Comparison of ENCODE assay signal across 8 mouse cellular contexts in the genomic region with DNA sequence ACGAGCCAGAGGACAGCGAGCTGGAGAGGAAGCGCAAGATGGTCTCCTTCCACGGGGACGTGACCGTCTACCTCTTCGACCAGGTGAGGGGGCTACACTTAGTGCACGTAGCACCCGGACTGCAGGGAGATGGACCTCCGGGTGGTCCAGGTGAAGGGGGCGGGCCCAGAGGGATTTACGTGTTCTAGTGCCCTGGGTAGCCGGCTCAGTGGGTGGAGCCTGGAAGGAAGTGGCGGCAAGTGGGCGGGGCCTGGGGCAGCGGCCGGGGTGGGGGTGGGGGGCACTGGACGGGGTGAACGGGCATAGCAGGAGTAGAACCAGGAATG. TPM values are rescaled to one million over a fixed set of nuclear protein-coding genes. Genes with fewer than 3 reads are reported as not detected.
DNase-seq lines count a peak whose midpoint lies in the region; ATAC-seq and TF ChIP-seq lines count a peak whose summit lies in the region.

No protein-coding gene starts in this region.

- peaks cover 51% of the 10 kb centered on the region for H3K4me1 ChIP-seq in liver, embryonic 15.5 days (replicated peaks)

- no peaks in the 10 kb centered on the region for H3K9me3 ChIP-seq in liver, embryonic 15.5 days (replicated peaks)

- no peak for TF ChIP-seq CTCF in layer of hippocampus, adult 2 months (conservative IDR thresholded peaks at IDR 0.05)

- peak overlapping the region; percentile 32; the same call in 1 of the 2 replicates for H3K4me3 ChIP-seq in layer of hippocampus, adult 2 months
- peak overlapping the region; percentile 54 for H3K4me3 ChIP-seq in liver, embryonic 15.5 days (replicated peaks)

- WGBS in liver, embryonic 15.5 days (ENCODE audit: insufficient replicate concordance): under 1% methylated on average over 19 of the region's 19 CpGs

- no peak for DNase-seq in layer of hippocampus, adult 2 months (ENCODE audit: low spot score in 2 of 2)
- DNase-seq in layer of hippocampus, adult 11-12 months (ENCODE audit: low spot score): no peak
- DNase-seq in cerebellum, postnatal 36 days: peak; percentile 28 to 42
- DNase-seq in induced T-regulatory cell, adult 2 months (ENCODE audit: low read depth): peak; percentile 84
- peak; percentile 55 for DNase-seq in splenic B cell, adult 2 months (ENCODE audit: low read depth, low spot score)
- DNase-seq in layer of hippocampus, adult 8-10 months (ENCODE audit: low spot score in 2 of 2): no peak
- no peak for DNase-seq in frontal cortex, postnatal 36 days (ENCODE audit: low spot score in 2 of 2)

- H3K27me3 ChIP-seq in liver, embryonic 15.5 days: peaks cover 74% of the 10 kb centered on the region
- no peaks in the 10 kb centered on the region for H3K27me3 ChIP-seq in splenic B cell, adult 2 months (ENCODE audit: control insufficient read depth, insufficient read depth, low read length, poor library complexity, severe bottlenecking)

- peak overlapping the region; percentile 80 for H3K4me2 ChIP-seq in liver, embryonic 15.5 days

- H3K9ac ChIP-seq in liver, embryonic 15.5 days: no peak overlapping the region

- H3K36me3 ChIP-seq in liver, embryonic 15.5 days (replicated peaks): no peaks in the 10 kb centered on the region
- no peaks in the 10 kb centered on the region for H3K36me3 ChIP-seq in splenic B cell, adult 2 months (ENCODE audit: control insufficient read depth, insufficient read depth, low read length, poor library complexity, severe bottlenecking)

- no peak for ATAC-seq in liver, embryonic 15.5 days (ENCODE audit: insufficient read depth)

- peak overlapping the region; percentile 55; the same call in 1 of the 2 replicates for H3K27ac ChIP-seq in layer of hippocampus, adult 2 months
- H3K27ac ChIP-seq in liver, embryonic 15.5 days (replicated peaks): no peak overlapping the region

RNA-seq across cellular contexts. Expression of a gene that starts 14.0 kb away (rescaled TPM):
- 1 to 10 TPM; 7.1 to 9.7 TPM for total RNA-seq in layer of hippocampus, adult 2 months (2021)
- polyA plus RNA-seq in liver, embryonic 15.5 days (2015; fragmentation: Nextera tagmentation; extraction: Ambion mirVana): 0.07 and 0.22 TPM in 2 replicates
- total RNA-seq in layer of hippocampus, adult 8-10 months (2022): 10 to 100 TPM in 3 of 4 experiments, 1 to 10 TPM in 1; 9.9 to 12.5 (median 11.3) TPM

RNA-seq across cellular contexts. Expression of a gene that starts 14.9 kb away (rescaled TPM):
- 100 to 1,000 TPM; 302 to 329 TPM for total RNA-seq in layer of hippocampus, adult 2 months (2021)
- polyA plus RNA-seq in liver, embryonic 15.5 days (2015; fragmentation: Nextera tagmentation; extraction: Ambion mirVana): not detected in 2 replicates
- 100 to 1,000 TPM; 251 to 313 (median 283) TPM for total RNA-seq in layer of hippocampus, adult 8-10 months (2022)

RNA-seq across cellular contexts. Expression of a gene that starts 15.9 kb away (rescaled TPM):
- total RNA-seq in layer of hippocampus, adult 2 months (2021): 100 to 1,000 TPM; 144 to 149 TPM
- 30.4 and 30.9 TPM in 2 replicates for polyA plus RNA-seq in liver, embryonic 15.5 days (2015; fragmentation: Nextera tagmentation; extraction: Ambion mirVana)
- 100 to 1,000 TPM; 135 to 147 (median 139) TPM for total RNA-seq in layer of hippocampus, adult 8-10 months (2022)

RNA-seq across cellular contexts. Expression of a gene that starts 26.1 kb away (rescaled TPM):
- 1 to 10 TPM; 1.6 to 1.9 TPM for total RNA-seq in layer of hippocampus, adult 2 months (2021)
- 0.06 and 0.12 TPM in 2 replicates for polyA plus RNA-seq in liver, embryonic 15.5 days (2015; fragmentation: Nextera tagmentation; extraction: Ambion mirVana)
- 1 to 10 TPM; 1.6 to 2.1 (median 1.8) TPM for total RNA-seq in layer of hippocampus, adult 8-10 months (2022)

RNA-seq across cellular contexts. Expression of a gene that starts 32.3 kb away (rescaled TPM):
- total RNA-seq in layer of hippocampus, adult 2 months (2021): 10 to 100 TPM; 20.5 to 22.7 TPM
- 24.7 and 25.3 TPM in 2 replicates for polyA plus RNA-seq in liver, embryonic 15.5 days (2015; fragmentation: Nextera tagmentation; extraction: Ambion mirVana)
- 10 to 100 TPM; 19.3 to 24.7 (median 22.3) TPM for total RNA-seq in layer of hippocampus, adult 8-10 months (2022)

Comparison
In these comparisons a context has a peak if more than half of its experiments do, and no peak if none do; other contexts are left out.
1. DNase-seq: peak in cerebellum, postnatal 36 days (2 of 2), induced T-regulatory cell, adult 2 months (single experiment) and splenic B cell, adult 2 months (single experiment); none in layer of hippocampus, adult 2 months (0 of 2), layer of hippocampus, adult 11-12 months (single experiment), layer of hippocampus, adult 8-10 months (0 of 2) and frontal cortex, postnatal 36 days (0 of 2).